Mouse (Mus musculus) olfactory bulb, adult 2 months (tissue): Measurements from ENCODE around the gene Syt16.

Experiments used
- CTCF ChIP-seq: fragments of 200-500 bp; IDR thresholded peaks from 2 replicates; pipeline ENCODE4 v1.5.1; 2012; ENCODE audit warnings: low read depth, mild to moderate bottlenecking, low read length, moderate library complexity; ENCODE audit not compliant: insufficient read depth
- POLR2A ChIP-seq: fragments of 200-500 bp; IDR thresholded peaks from 2 replicates; pipeline ENCODE4 v1.6.1; 2012; ENCODE audit warnings: mild to moderate bottlenecking, low read depth, low read length, moderate library complexity; ENCODE audit not compliant: insufficient read depth

DNA sequence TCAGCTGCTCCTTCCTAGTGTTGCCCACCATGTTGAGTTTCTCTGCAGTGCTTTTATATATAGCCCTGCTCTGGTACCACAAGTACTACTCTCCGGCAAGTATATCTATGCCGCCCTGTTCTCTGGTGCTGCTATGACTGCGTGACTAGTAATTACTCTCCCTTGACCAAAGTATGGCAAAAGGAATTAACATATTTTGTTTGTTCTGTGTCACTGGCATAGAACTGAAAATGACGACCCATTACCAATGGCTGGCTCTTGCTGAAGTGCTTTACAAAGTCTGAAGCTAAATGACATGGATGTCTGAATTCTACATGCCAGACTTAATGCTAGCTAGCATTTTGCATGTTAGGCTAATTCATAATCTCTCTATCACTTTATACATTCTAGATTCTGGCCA lies 49.0 kb upstream of the Syt16 start:
- TF ChIP-seq CTCF (no peak), POLR2A (no peak)
